17 mouse cellular contexts compared by ENCODE assay signal in genomic region chr11:30210100-30210811, GRCm38 (mm10). TPM values are rescaled to one million over a fixed set of nuclear protein-coding genes. Genes with fewer than 3 reads are reported as not detected.
DNase-seq lines count a peak whose midpoint lies in the region; ATAC-seq and TF ChIP-seq lines count a peak whose summit lies in the region.
"Had no signal": no experiment of that assay in that cellular context is flagged by ENCODE, and none has a peak within 500 bp of the region (broad histone marks: within the 10 kb centered on the region; RNA-seq: fewer than 3 reads in every experiment).

No protein-coding gene starts in this region.

- H3K36me3 ChIP-seq in heart, embryonic 13.5 days, result peaks cover 32% of the 10 kb centered on the region
- H3K36me3 ChIP-seq in intestine, embryonic 14.5 days (ENCODE audit: control insufficient read depth, insufficient read depth, low read length), result no peaks in the 10 kb centered on the region
- H3K36me3 ChIP-seq in stomach, embryonic 16.5 days (ENCODE audit: control insufficient read depth, insufficient read depth, low read length), result no peaks in the 10 kb centered on the region
- no peaks in the 10 kb centered on the region for H3K36me3 ChIP-seq in forebrain, embryonic 12.5 days (replicated peaks)
- H3K36me3 ChIP-seq: midbrain, embryonic 10.5 days had no signal

- no peak overlapping the region for H3K4me3 ChIP-seq in heart, embryonic 13.5 days
- H3K4me3 ChIP-seq in layer of hippocampus, adult 2 months, result no peak overlapping the region
- no peak overlapping the region for H3K4me3 ChIP-seq in intestine, embryonic 14.5 days (ENCODE audit: low read depth, low read length)
- H3K4me3 ChIP-seq in stomach, embryonic 16.5 days (replicated peaks; ENCODE audit: low read length), result no peak overlapping the region
- H3K4me3 ChIP-seq in forebrain, embryonic 12.5 days (replicated peaks), result no peak overlapping the region
- H3K4me3 ChIP-seq: hindbrain, embryonic 15.5 days; midbrain, embryonic 10.5 days had no signal

- H3K4me1 ChIP-seq in heart, embryonic 13.5 days, result peaks cover 78% of the 10 kb centered on the region
- H3K4me1 ChIP-seq in intestine, embryonic 14.5 days (replicated peaks; ENCODE audit: control insufficient read depth, insufficient read depth, low read length), result peaks cover 24% of the 10 kb centered on the region
- peaks cover 24% of the 10 kb centered on the region for H3K4me1 ChIP-seq in stomach, embryonic 16.5 days (ENCODE audit: control insufficient read depth, insufficient read depth, low read length)
- H3K4me1 ChIP-seq in forebrain, embryonic 12.5 days, result no peaks in the 10 kb centered on the region

- DNase-seq in heart, adult 9 months (ENCODE audit: low spot score in 2 of 2), result no peak
- DNase-seq in layer of hippocampus, adult 2 months (ENCODE audit: low spot score in 2 of 2), result no peak
- no peak for DNase-seq in layer of hippocampus, postnatal 25 days (ENCODE audit: extremely low spot score in 1 of 2, low spot score in 1 of 2)
- DNase-seq in intestine, embryonic 14.5 days (ENCODE audit: low spot score), result peak; percentile 48
- DNase-seq: cerebellum, adult 8-10 months; forebrain, postnatal 0 days; heart, postnatal 14 days; layer of hippocampus, adult 9-11 months; right cerebral cortex, postnatal 4 days; thymus, adult 2 months had no signal

- H3K27ac ChIP-seq in heart, embryonic 13.5 days (replicated peaks), result peak overlapping the region; percentile 22
- H3K27ac ChIP-seq in layer of hippocampus, adult 2 months, result peak overlapping the region; percentile 33; the same call in 1 of the 2 replicates
- H3K27ac ChIP-seq in intestine, embryonic 14.5 days (ENCODE audit: low read depth), result 0 out of 2 replicates have a peak overlapping the region, but pooled peaks have one; percentile 18
- peak overlapping the region; percentile 28 for H3K27ac ChIP-seq in stomach, embryonic 16.5 days (ENCODE audit: low read length)
- no peak overlapping the region for H3K27ac ChIP-seq in forebrain, embryonic 12.5 days
- H3K27ac ChIP-seq: hindbrain, embryonic 15.5 days; midbrain, embryonic 10.5 days had no signal

- H3K9ac ChIP-seq in heart, embryonic 13.5 days, result no peak overlapping the region
- H3K9ac ChIP-seq in intestine, embryonic 14.5 days (ENCODE audit: low read length), result no peak overlapping the region
- no peak overlapping the region for H3K9ac ChIP-seq in stomach, embryonic 16.5 days (ENCODE audit: low read length)
- H3K9ac ChIP-seq in forebrain, embryonic 12.5 days, result no peak overlapping the region
- H3K9ac ChIP-seq: forebrain, postnatal 0 days; hindbrain, embryonic 15.5 days had no signal

- H3K27me3 ChIP-seq in heart, embryonic 13.5 days (replicated peaks), result no peaks in the 10 kb centered on the region
- H3K27me3 ChIP-seq in intestine, embryonic 14.5 days (replicated peaks; ENCODE audit: control insufficient read depth, insufficient read depth, low read length), result no peaks in the 10 kb centered on the region
- H3K27me3 ChIP-seq in stomach, embryonic 16.5 days (ENCODE audit: control insufficient read depth, insufficient read depth, low read length), result no peaks in the 10 kb centered on the region
- H3K27me3 ChIP-seq in forebrain, embryonic 12.5 days, result no peaks in the 10 kb centered on the region
- H3K27me3 ChIP-seq: hindbrain, embryonic 15.5 days; Patski had no signal

- no peak for TF ChIP-seq CTCF in layer of hippocampus, adult 2 months (conservative IDR thresholded peaks at IDR 0.05)

- H3K9me3 ChIP-seq in heart, embryonic 13.5 days, result no peaks in the 10 kb centered on the region
- no peaks in the 10 kb centered on the region for H3K9me3 ChIP-seq in intestine, embryonic 14.5 days (ENCODE audit: control insufficient read depth, low read length)
- no peaks in the 10 kb centered on the region for H3K9me3 ChIP-seq in stomach, embryonic 16.5 days (replicated peaks; ENCODE audit: control insufficient read depth, low read length)
- no peaks in the 10 kb centered on the region for H3K9me3 ChIP-seq in forebrain, embryonic 12.5 days
- H3K9me3 ChIP-seq: hindbrain, embryonic 15.5 days; midbrain, embryonic 10.5 days had no signal

- no peak overlapping the region for H3K4me2 ChIP-seq in heart, embryonic 13.5 days
- H3K4me2 ChIP-seq in intestine, embryonic 14.5 days (ENCODE audit: low read length), result no peak overlapping the region
- H3K4me2 ChIP-seq in stomach, embryonic 16.5 days (ENCODE audit: low read depth, low read length), result no peak overlapping the region
- H3K4me2 ChIP-seq in forebrain, embryonic 12.5 days, result no peak overlapping the region
- H3K4me2 ChIP-seq: hindbrain, embryonic 15.5 days had no signal

- 75% methylated on average over 6 of the region's 6 CpGs for WGBS in heart, embryonic 13.5 days
- 67% methylated on average over 6 of the region's 6 CpGs for WGBS in intestine, embryonic 14.5 days
- WGBS in stomach, embryonic 16.5 days, result 63% methylated on average over 6 of the region's 6 CpGs
- WGBS in forebrain, embryonic 12.5 days, result 87% methylated on average over 6 of the region's 6 CpGs

- no peak for ATAC-seq in heart, embryonic 13.5 days (ENCODE audit: extremely low read depth, insufficient number of reproducible peaks, low FRiP score, low TSS enrichment)
- ATAC-seq in intestine, embryonic 14.5 days (replicated peaks; ENCODE audit: low FRiP score, low TSS enrichment, low read depth), result peak; percentile 23; the same call in 1 of the 2 replicates
- no peak for ATAC-seq in stomach, embryonic 16.5 days (ENCODE audit: insufficient read depth, low FRiP score)
- ATAC-seq in forebrain, embryonic 12.5 days (ENCODE audit: low FRiP score), result no peak
- ATAC-seq: activated CD4-positive, CD25-positive, alpha-beta regulatory T cell, adult 4 months had no signal

RNA-seq across cellular contexts. Expression of gene Sptbn1, which starts 57.7 kb away (rescaled TPM):
- polyA plus RNA-seq in heart, embryonic 13.5 days (2015; fragmentation: Nextera tagmentation; extraction: Ambion mirVana), result 145 and 155 TPM in 2 replicates
- 100 to 1,000 TPM; 564 to 576 TPM for total RNA-seq in layer of hippocampus, adult 2 months (2021)
- total RNA-seq in layer of hippocampus, postnatal 25 days (2021), result 100 to 1,000 TPM; 558 to 629 TPM
- 129 and 131 TPM in 2 replicates for polyA plus RNA-seq in intestine, embryonic 14.5 days (2014; fragmentation: Nextera tagmentation; extraction: Ambion mirVana)
- 106 and 110 TPM in 2 replicates for polyA plus RNA-seq in stomach, embryonic 16.5 days (2015; fragmentation: Nextera tagmentation; extraction: Ambion mirVana)
- polyA plus RNA-seq in forebrain, embryonic 12.5 days (2016; fragmentation: Nextera tagmentation; extraction: Ambion mirVana), result 84.4 and 85.9 TPM in 2 replicates
